Mouse (Mus musculus) kidney, postnatal 14 days (tissue): ENCODE results near the gene Ppargc1a.

Experiments
- DNase-seq: peaks from one replicate; pipeline ENCODE4 v3.0.0; 2022; ENCODE audit warnings: mixed read lengths

The Ppargc1a gene

DNA sequence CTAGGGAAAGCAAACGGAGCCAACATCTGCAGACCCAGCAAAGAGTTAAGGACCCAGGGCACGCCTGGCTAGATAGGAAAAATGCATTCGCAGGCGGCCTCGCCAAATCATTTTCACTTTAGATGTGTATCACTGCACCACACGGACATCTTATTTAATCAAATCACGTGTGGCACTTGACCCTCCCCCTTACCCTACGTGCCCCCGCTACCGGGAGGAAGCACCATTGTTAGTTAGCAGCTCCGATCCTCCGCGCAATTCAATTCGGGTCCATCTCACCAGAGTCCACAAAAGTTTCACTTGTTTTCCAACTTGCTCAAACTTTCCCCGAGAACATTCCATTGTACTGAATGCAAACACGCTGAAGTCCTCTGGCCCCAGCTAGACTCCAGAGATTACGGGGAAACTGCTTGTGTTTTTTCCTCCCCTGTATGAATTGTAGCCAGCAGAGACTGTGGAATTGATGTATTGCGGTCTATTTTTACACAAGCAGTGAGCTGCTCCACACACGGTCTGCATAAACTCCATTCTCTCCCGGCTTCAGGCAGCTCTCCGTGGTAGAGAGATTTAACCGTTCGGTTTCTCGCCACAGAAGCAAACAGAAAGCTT is 14.9 kb downstream of the Ppargc1a start:
- DNase-seq: peak; percentile 79

DNA sequence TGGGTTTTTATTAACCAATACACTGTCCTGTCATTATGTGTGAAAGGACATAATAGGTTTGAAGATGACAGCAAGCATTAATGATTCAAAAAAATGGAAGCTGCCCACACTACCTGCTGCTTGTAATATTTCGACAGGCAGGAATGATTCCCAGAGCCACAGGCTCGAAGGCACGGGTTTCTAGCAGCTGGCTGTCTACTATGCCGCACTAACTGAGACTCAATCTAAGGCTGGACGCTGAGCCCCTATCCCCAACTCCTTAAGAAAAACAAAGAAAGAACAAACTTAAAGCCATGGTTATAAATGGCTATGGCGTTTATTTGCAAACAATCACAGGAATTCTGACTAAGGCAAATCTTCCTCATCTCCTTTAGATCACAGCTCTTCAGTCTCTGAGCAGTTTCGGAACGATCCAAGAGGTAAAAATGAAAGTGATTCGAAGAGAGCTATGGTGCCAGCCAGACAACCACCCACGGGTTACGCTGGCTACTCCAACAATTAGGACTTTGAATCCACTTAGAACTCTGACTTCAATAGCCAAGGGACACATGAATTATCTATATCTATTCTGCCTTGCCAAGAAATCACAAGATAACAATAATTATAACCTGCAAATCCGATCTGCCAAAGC is 15.6 kb downstream of the Ppargc1a start:
- no peak for DNase-seq

- DNase-seq: no peak
Measured at GRCm38 (mm10) chr5:51547442-51548035, 20.0 kb downstream of the Ppargc1a start.

DNA sequence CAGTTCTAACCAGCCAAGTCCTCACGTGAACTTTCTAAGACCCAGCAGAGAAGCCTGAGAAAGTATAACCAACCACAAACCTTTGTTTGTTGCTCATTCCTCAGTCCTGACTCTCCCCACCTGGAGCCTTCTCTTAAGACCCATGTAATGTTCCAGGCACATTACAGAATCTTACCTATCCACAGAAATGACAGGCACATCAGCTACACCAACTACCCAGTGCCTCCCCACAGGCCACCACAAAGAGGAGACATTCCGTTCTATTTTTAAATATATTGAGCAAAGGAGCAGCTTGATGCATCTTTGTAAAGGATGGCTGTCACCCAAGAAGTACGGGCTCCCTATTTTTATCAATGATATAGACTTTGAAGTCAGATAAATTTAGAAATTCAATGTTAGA is 20.7 kb downstream of the Ppargc1a start:
- DNase-seq: no peak

DNA sequence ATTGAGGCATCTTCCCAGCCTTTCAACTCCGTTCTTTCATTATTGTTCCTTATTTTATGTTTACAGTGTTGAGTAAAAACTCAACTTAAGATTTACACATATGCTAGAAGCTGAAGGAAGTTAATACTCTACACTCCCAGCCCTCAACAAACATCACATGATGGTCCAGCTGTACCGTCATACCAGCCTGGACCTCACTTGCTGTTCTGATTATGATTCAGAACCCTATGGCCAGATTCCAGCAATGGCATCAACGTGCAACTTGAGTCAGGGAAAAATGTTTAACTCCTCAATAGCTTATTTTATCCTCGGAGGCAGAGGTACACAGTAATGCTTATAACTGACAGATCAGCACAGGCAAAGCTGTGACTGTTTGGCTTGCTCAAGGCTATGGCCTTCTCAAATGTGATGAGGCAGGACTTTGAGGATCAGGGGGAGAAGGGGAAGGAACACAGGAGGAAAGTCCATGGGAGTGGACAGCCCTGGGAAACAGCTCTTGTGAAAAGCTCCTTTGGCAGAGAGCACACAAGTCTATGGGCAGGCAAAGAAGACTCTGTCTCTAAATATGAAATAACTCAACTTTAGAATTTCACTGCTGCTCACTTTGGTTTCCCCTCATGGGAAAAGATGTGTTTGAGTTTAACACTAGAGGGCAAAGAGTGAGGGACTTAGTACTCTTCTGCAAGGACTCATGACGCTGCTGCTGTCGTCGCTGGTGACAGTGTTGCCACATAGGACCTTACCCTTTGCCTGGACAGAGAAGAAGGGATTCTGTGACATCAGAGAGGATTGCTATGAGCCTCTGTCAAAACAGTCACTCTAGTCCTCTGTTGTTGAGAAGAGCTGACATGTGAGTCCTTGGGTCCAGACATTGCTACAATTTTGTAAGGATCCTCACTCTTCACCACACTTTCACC is 22.1 kb downstream of the Ppargc1a start:
- DNase-seq: peak; percentile 44

DNA sequence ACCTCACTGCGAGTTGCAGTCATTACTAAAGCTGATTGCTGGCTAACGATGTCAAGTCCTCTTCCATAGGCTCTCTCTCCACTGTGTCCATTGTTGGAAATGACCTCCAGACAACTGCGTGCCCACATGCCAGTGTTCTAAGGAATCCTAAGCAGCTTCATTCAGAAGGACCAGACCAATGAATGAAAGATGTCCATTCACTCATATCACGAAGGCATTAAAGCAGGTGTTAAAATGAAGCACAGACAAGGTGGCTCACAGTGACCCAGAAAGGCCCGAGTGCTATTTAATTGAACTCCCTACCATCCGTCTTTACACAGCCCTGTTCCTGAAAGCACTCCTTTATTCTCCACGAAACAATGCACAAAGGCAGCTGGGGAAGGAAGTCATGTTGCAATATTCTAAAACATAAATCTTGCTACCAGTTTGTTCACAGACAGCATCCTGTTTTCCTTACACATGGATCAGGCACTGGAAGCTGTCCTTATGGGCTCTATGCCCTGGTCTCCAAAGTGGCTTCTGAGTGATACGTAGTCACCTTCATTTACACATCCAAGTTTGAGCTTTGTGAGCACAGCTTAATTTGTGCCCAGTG is 23.3 kb downstream of the Ppargc1a start:
- no peak for DNase-seq

- no peak for DNase-seq
Measured at GRCm38 (mm10) chr5:51541557-51541956, 26.0 kb downstream of the Ppargc1a start.

DNA sequence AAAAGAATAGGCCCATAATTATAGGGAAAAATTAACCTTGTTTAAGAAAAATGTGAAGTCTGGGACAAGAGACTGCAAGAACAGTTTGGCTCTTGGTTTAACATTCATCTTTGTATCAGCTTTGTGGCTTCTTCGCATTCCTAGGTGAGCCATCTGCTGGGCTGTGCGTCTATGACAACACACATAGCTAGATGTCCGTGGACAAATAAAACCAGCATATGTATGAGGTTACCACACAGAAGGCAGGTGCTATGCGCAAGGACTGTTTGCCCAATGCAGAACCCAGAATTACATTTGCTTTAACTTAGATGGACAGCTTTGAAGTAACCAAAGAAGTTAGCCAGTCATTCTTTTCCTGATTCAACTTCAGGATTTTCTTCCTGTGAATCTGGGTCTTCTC is 26.7 kb downstream of the Ppargc1a start:
- no peak for DNase-seq

- no peak for DNase-seq
Measured at GRCm38 (mm10) chr5:51539563-51539962, 28.0 kb downstream of the Ppargc1a start.

DNA sequence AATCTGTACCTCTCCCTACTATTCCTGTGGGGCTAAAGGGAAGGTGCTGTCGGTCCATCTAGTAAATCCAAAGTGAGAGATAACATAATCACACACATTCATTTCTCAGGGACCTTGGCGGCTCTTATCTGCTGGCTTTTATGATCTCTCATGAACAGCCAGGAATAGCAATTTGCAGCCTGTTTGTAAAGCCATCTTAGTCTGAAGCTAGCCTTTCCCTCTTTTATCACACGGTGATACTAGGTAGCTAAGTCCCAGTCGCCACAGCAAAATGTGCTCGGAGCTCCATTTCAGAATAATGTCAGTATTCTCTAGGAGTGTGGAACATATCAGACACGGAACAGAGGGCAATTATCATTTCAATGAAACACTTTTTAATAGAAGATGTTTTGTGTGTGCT is 29.2 kb downstream of the Ppargc1a start:
- no peak for DNase-seq

- DNase-seq: no peak
Measured at GRCm38 (mm10) chr5:51537646-51538030, 29.9 kb downstream of the Ppargc1a start.

- DNase-seq: peak; percentile 79
Measured at GRCm38 (mm10) chr5:51537009-51537645, 30.4 kb downstream of the Ppargc1a start.

DNA sequence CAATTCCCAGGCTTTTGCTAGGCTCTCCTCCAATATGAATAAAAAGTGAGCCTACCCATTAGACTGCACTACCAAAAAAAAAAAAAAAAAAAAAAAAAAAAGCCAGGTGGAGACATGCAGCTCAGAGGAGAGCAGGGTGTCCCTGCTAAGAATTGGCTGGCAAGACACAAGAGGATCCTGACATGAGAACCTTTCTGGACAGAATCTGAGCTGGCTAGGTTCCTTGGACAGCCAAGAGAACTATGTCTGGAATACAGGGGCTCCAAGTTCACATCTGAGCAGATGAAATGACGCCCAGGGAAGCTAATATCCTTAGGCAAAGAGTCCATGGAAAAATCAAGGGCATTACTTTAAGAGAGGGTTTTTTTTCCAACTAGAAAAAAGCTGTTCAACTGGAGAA is 33.1 kb downstream of the Ppargc1a start:
- no peak for DNase-seq

GRCm38 (mm10) chr5:51531286-51531685 is 36.2 kb downstream of the Ppargc1a start:
- DNase-seq: no peak

DNA sequence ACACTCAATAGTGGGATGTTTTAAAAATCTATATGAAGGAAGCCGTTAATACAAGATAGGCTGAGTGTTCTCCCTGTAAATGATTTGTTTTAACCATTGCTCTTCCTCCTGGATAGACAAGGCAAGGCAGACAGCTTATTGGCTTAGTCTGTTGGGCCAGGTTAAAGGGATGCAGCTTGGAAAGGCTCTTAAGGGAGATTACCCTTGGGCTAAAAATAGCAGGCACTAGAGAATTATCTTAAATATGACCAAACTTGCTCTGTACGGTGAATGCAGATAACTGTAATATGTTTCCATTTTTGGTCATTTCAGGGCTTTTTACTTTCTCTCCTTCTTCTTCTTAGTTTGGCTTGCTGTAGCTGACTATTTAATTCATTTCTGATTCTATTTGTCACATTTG is 38.1 kb downstream of the Ppargc1a start:
- no peak for DNase-seq

DNA sequence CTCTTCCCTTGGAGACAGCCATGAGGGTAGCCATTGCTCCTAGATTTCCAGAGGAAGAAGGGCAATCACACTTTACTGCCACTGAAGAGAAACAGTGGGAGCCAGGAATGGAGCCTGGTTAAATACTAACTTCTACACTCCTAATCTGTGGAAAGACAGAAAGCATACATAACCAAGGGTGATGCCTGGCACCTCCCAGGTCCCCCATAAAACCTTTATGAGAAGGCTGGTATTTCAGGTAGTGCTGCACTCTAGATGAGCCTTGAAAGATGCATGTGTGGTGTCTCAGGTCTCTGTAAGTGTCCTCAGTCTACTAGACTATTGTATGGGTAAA is 39.4 kb downstream of the Ppargc1a start:
- no peak for DNase-seq

DNA sequence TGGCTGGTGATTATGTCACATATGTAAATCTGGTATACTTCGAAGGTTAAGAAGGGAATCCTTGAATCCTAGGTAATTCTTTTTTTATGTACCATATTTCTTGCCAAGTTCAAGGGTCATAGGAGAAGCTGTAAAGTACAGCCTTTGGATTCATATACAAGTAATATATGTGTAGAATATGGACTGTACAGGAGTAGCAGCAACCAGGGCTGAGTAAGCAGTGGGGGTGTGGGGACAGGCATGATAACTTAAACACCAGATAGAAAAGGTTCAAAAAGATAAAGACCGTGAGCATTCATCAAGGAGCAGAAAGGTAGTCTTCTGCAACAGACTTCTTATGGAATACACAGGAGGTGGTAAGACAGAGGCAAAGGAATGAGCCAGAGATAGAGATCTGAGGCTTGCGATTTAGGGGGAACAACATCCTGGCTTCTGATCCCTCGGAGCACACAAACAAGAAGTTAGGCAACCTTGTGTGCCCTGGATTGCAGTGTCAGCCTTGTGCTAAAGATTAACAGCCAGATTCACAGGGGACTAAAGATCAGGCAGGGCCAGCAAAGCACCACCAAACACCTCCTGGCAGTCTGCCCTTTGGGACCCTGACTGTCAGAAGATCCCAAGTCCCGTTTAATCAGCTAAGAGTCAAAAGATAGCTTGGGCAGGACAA is 39.9 kb downstream of the Ppargc1a start:
- peak; percentile 85 for DNase-seq

- no peak for DNase-seq
Measured at GRCm38 (mm10) chr5:51525858-51526257, 41.7 kb downstream of the Ppargc1a start.

- DNase-seq: no peak
Measured at GRCm38 (mm10) chr5:51520807-51521206, 46.7 kb downstream of the Ppargc1a start.

GRCm38 (mm10) chr5:51517440-51518187 is 49.9 kb downstream of the Ppargc1a start:
- DNase-seq: no peak

DNA sequence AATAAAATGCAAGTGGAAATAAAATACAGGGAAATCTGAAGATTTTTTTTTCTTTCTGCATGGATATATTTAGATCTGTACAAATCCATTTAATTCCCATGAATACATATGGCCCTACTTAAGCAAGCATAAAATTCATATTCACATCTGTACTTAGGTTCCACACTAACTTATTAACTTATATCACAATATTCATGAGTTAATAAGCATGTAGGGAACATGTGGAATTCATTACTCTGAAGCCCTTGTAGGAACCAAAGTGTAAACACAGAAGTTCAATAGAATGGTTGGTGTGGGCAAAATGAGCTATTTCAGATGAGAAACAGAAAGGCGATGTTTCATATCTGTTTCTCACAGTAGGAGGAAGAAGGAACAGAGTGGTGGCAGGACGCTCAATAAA is 62.9 kb downstream of the Ppargc1a start:
- DNase-seq: no peak
